Mouse (Mus musculus): ENCODE results near the gene Tcn2. TPM values are rescaled to one million over a fixed set of nuclear protein-coding genes. Genes with fewer than 3 reads are reported as not detected.

Gene Tcn2
- polyA plus RNA-seq, 1 experiment = 63.5 TPM

- H3K4me1 ChIP-seq (ENCODE audit: control insufficient read depth, insufficient read depth, insufficient read length, low read length) = 0 out of 2 replicates have a peak, but pooled peaks cover 4% of the 10 kb centered on the region
- no peak overlapping the region for H3K27ac ChIP-seq (replicated peaks; ENCODE audit: low read depth, low read length)
- H3K4me3 ChIP-seq (ENCODE audit: insufficient read depth, low read depth, low read length) = no peak overlapping the region
Measured at GRCm38 (mm10) chr11:3893970-3894369, 38.0 kb downstream of the Tcn2 start.

DNA sequence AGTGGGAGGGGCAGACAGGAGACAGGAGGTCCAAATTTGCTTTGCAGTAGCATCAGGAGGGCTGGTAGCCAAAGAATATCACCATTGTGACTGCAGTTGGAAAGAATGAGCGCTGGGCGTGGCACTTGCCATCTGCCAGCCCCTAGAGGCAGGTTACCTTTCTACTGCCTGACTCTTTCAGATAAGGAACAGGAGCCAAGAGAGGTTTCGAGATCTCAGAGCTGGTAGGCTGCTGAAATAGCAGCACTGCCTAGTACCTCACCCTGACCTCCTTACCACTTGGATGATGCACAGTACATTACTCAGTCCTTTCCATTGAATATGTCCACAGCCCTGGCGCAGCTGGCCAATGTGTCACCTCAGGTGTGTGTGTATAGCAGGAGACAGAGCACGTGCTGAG is 44.6 kb downstream of the Tcn2 start:
- H3K27ac ChIP-seq (replicated peaks; ENCODE audit: low read depth, low read length) = no peak overlapping the region
- H3K4me3 ChIP-seq (ENCODE audit: insufficient read depth, low read depth, low read length) = no peak overlapping the region
- no peaks in the 10 kb centered on the region for H3K4me1 ChIP-seq (ENCODE audit: control insufficient read depth, insufficient read depth, insufficient read length, low read length)

GRCm38 (mm10) chr11:3883711-3884110 is 48.2 kb downstream of the Tcn2 start:
- H3K4me3 ChIP-seq (ENCODE audit: insufficient read depth, low read depth, low read length) = no peak overlapping the region
- H3K27ac ChIP-seq (replicated peaks; ENCODE audit: low read depth, low read length) = no peak overlapping the region
- H3K4me1 ChIP-seq (ENCODE audit: control insufficient read depth, insufficient read depth, insufficient read length, low read length) = no peaks in the 10 kb centered on the region

- no peaks in the 10 kb centered on the region for H3K4me1 ChIP-seq (ENCODE audit: control insufficient read depth, insufficient read depth, insufficient read length, low read length)
- no peak overlapping the region for H3K27ac ChIP-seq (replicated peaks; ENCODE audit: low read depth, low read length)
- H3K4me3 ChIP-seq (ENCODE audit: insufficient read depth, low read depth, low read length) = no peak overlapping the region
Measured at GRCm38 (mm10) chr11:3879836-3880235, 52.1 kb downstream of the Tcn2 start.

DNA sequence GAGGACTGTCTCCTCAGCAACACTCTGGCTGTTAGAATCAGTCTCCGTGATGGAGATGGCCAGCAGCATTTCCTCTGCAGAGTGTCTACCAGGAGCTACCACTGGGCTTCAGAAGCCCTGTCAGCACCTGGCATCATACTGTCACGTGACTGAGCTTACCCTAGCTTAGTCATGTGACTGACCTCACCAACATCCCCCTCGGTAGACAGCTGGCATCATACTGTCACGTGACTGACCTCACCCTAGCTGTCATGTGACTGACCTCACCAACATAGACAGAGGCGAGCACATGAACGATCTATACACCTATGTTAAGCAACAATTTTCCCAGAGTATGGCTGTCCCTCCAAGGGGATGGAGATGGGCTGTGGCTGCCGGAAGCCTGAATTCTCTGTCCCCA is 53.3 kb downstream of the Tcn2 start:
- Histone ChIP-seq H3K4me1 (ENCODE audit: control insufficient read depth, insufficient read depth, insufficient read length, low read length) (no peaks in the 10 kb centered on the region), H3K27ac (replicated peaks; ENCODE audit: low read depth, low read length) (no peak overlapping the region), H3K4me3 (ENCODE audit: insufficient read depth, low read depth, low read length) (no peak overlapping the region)

- H3K27ac ChIP-seq (replicated peaks; ENCODE audit: low read depth, low read length) = no peak overlapping the region
- no peak overlapping the region for H3K4me3 ChIP-seq (ENCODE audit: insufficient read depth, low read depth, low read length)
Measured at GRCm38 (mm10) chr11:3876419-3876818, 55.5 kb downstream of the Tcn2 start.

More at GRCm38 (mm10) chr11:3876419-3876818, 55.5 kb downstream of the Tcn2 start:
- H3K4me1 ChIP-seq (ENCODE audit: control insufficient read depth, insufficient read depth, insufficient read length, low read length) = no peaks in the 10 kb centered on the region

Other genes starting within 250 kb of the Tcn2 start
- 3.2 and 3.4 TPM in 2 replicates for gene Osbp2, start 68.3 kb downstream of the Tcn2 start, polyA plus RNA-seq (2012; ENCODE audit: insufficient read depth, insufficient read length, missing spikeins)
- gene 4921536K21Rik, start 37.1 kb downstream of the Tcn2 start, polyA plus RNA-seq (2012; ENCODE audit: insufficient read depth, insufficient read length, missing spikeins) = 1.0 and 2.1 TPM in 2 replicates
- gene Dusp18, start 36.9 kb downstream of the Tcn2 start, polyA plus RNA-seq (2012; ENCODE audit: insufficient read depth, insufficient read length, missing spikeins) = 1.0 and 4.8 TPM in 2 replicates
- gene Slc35e4, start 17.5 kb downstream of the Tcn2 start, polyA plus RNA-seq (2012; ENCODE audit: insufficient read depth, insufficient read length, missing spikeins) = 1.1 TPM in 2 replicates
- gene Pes1, start 31.8 kb upstream of the Tcn2 start, polyA plus RNA-seq (2012; ENCODE audit: insufficient read depth, insufficient read length, missing spikeins) = 25.5 and 45.2 TPM in 2 replicates
- gene 4930556J24Rik, start 44.6 kb upstream of the Tcn2 start, polyA plus RNA-seq (2012; ENCODE audit: insufficient read depth, insufficient read length, missing spikeins) = not detected in 2 replicates
- not detected in 2 replicates for gene Gal3st1, start 51.5 kb upstream of the Tcn2 start, polyA plus RNA-seq (2012; ENCODE audit: insufficient read depth, insufficient read length, missing spikeins)
- gene Sec14l4, start 99.3 kb upstream of the Tcn2 start, polyA plus RNA-seq (2012; ENCODE audit: insufficient read depth, insufficient read length, missing spikeins) = 7.4 and 17.2 TPM in 2 replicates
- not detected in 2 replicates for gene Sec14l3, start 132.7 kb upstream of the Tcn2 start, polyA plus RNA-seq (2012; ENCODE audit: insufficient read depth, insufficient read length, missing spikeins)
- 54.3 and 54.8 TPM in 2 replicates for gene Mtfp1, start 163.3 kb upstream of the Tcn2 start, polyA plus RNA-seq (2012; ENCODE audit: insufficient read depth, insufficient read length, missing spikeins)
- gene Sec14l2, start 191.3 kb upstream of the Tcn2 start, polyA plus RNA-seq (2012; ENCODE audit: insufficient read depth, insufficient read length, missing spikeins) = 0.63 TPM in 1 of 2 replicates, not detected in the other
- gene Rnf215, start 203.0 kb upstream of the Tcn2 start, polyA plus RNA-seq (2012; ENCODE audit: insufficient read depth, insufficient read length, missing spikeins) = 5.9 and 8.4 TPM in 2 replicates
- 1.7 and 2.1 TPM in 2 replicates for gene Ccdc157, start 228.1 kb upstream of the Tcn2 start, polyA plus RNA-seq (2012; ENCODE audit: insufficient read depth, insufficient read length, missing spikeins)
- gene Sf3a1, start 228.2 kb upstream of the Tcn2 start, polyA plus RNA-seq (2012; ENCODE audit: insufficient read depth, insufficient read length, missing spikeins) = 7.3 and 13.4 TPM in 2 replicates

Data from brown adipose tissue, adult 24 weeks (tissue).